Mouse (Mus musculus) lung, embryonic 14.5 days (tissue): Measurements from ENCODE around the gene Ccdc33. TPM values are rescaled to one million over a fixed set of nuclear protein-coding genes. Genes with fewer than 3 reads are reported as not detected.
A peak's percentile ranks its signal among the peaks of the same experiment; 100 is the strongest.

ENCODE experiments used
- ATAC-seq: fragments of 200-750 bp; cut with Nextera tagmentation; 2 replicates; pipeline ENCODE4 v1.8.0; 2017; ENCODE audit warnings: mild to moderate bottlenecking, moderate TSS enrichment, moderate library complexity; ENCODE audit not compliant: insufficient read depth
- DNase-seq: peaks from one replicate; pipeline ENCODE4 v3.0.0-alpha.2; 2015
- H3K27ac ChIP-seq: fragments of 300-500 bp; sonication (generic); 2 replicates; pipeline ENCODE4 v1.5.1; 2014; ENCODE audit warnings: low read depth, mild to moderate bottlenecking, moderate library complexity
- H3K27me3 ChIP-seq: fragments of 300-500 bp; sonication (generic); 2 replicates; pipeline ENCODE4 v1.6.1; 2014; ENCODE audit warnings: low read length, control low read depth; ENCODE audit not compliant: insufficient read depth
- H3K36me3 ChIP-seq: fragments of 300-500 bp; sonication (generic); 2 replicates; pipeline ENCODE4 v1.6.1; 2014; ENCODE audit warnings: control low read depth; ENCODE audit not compliant: insufficient read depth
- H3K4me1 ChIP-seq: fragments of 300-500 bp; sonication (generic); 2 replicates; pipeline ENCODE4 v1.6.1; 2014; ENCODE audit warnings: antibody characterized with exemption, control low read depth; ENCODE audit not compliant: insufficient read depth
- H3K4me2 ChIP-seq: fragments of 300-500 bp; sonication (generic); 2 replicates; pipeline ENCODE4 v1.6.1; 2014; ENCODE audit warnings: mild to moderate bottlenecking
- H3K4me3 ChIP-seq: fragments of 300-500 bp; sonication (generic); 2 replicates; pipeline ENCODE4 v1.5.1; 2014; ENCODE audit warnings: low read depth, low read length
- H3K9ac ChIP-seq: fragments of 300-500 bp; sonication (generic); 2 replicates; pipeline ENCODE4 v1.6.1; 2014
- H3K9me3 ChIP-seq: fragments of 300-500 bp; sonication (generic); 2 replicates; pipeline ENCODE4 v1.6.1; 2016; ENCODE audit warnings: low read depth, low read length, control low read depth
- CTCF ChIP-seq: IDR thresholded peaks from 2 replicates; pipeline ENCODE4 v1.5.1; 2016; ENCODE audit warnings: antibody characterized with exemption, low read depth
- WGBS: fragments of 180-500 bp; shearing (Covaris S2); extraction: QIAGEN DNeasy Blood & Tissue Kit; methylation state at CpG from one replicate; pipeline ENCODE4 v1.1.7; 2014; 5-methylcytosine and 5-hydroxymethylcytosine counted together
- polyA plus RNA-seq: library from polyadenylated mRNA; unstranded; fragments of >200 nt; fragmentation: Nextera tagmentation; extraction: Ambion mirVana; gene quantifications from 2 replicates; pipeline ENCODE4 v1.2.1, GENCODE M21; 2014

Gene Ccdc33
- polyA plus RNA-seq, 1 experiment from 2014 or later = not detected

DNA sequence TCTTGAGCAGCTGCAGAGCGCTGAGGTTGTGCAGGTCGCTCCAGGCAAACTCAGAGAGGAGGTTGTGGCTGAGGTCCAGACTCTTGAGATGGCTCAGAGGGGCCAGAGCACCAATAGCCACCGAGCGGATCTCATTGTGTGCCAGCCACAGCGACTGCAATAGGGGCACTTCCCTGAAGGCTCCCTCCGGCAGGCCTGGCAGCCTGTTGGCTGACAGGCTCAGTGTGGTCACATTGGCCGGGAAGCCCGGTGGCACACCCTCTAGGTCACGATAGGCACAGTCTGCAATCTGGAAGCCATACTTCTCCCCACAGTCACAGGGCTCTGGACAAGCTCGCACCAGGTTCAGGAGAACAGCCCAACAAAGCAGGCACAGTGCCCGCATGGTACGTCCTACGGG, 39.2 kb upstream of the Ccdc33 start:
- Histone ChIP-seq H3K4me3 (peak overlapping the region; percentile 32), H3K36me3 (0 out of 2 replicates have a peak, but pooled peaks cover 4% of the 10 kb centered on the region), H3K9ac (peak overlapping the region; percentile 51), H3K9me3 (no peaks in the 10 kb centered on the region), H3K4me1 (peaks cover 58% of the 10 kb centered on the region), H3K27ac (peak overlapping the region; percentile 99), H3K4me2 (peak overlapping the region; percentile 72), H3K27me3 (no peaks in the 10 kb centered on the region)
- TF ChIP-seq CTCF = no peak
- DNase-seq = peak; percentile 19
- ATAC-seq = 0 out of 2 replicates have a peak, but pooled peaks have one; percentile 1
- WGBS = 59% methylated on average over 13 of the region's 13 CpGs

DNA sequence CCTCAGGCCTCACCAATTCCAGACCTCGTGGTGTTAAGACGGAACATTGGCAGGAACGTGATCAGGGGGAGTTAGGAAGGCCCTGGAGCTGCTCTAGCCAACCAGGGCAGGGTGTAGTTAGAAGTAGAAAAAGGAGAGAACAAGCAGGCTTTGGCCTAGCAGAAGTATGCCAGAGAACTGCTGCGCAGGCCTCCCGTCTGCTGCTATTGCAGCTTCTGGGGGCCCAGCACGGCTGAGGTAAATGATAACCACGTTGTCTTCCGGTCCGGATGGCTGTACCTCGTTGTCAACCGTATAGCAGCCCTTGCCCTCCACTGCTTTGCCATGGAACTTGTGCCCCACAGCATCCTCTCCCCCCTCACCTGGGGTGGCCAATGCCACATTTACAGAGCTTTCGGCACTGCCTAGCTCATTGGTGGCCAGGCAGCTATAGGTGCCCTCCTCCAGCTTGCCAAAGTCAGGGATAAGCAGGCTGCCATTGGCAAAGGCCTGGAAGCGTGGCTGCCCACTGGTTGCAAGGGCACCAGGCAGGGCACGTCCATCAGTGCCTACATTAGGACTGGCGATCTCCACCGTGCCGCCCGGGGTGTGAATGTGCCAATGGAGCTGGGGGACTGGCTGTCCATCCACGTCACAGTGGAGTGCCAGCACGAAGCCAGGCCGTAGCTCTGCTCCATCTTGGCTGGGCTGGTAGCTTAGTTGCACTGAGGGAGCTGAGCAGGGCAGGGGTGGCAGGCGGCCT, 38.4 kb upstream of the Ccdc33 start:
- TF ChIP-seq CTCF = peak; percentile 31
- Histone ChIP-seq H3K9me3 (no peaks in the 10 kb centered on the region), H3K36me3 (peaks cover 12% of the 10 kb centered on the region; the same call in 1 of the 2 replicates), H3K4me1 (peaks cover 58% of the 10 kb centered on the region), H3K9ac (peak overlapping the region; percentile 26; the same call in 1 of the 2 replicates), H3K27ac (peak overlapping the region; percentile 99), H3K4me3 (peak overlapping the region; percentile 32), H3K4me2 (peak overlapping the region; percentile 72), H3K27me3 (no peaks in the 10 kb centered on the region)
- no peak for ATAC-seq
- whole genome bisulfite sequencing = 81% methylated on average over 22 of the region's 22 CpGs
- no peak for DNase-seq

DNA sequence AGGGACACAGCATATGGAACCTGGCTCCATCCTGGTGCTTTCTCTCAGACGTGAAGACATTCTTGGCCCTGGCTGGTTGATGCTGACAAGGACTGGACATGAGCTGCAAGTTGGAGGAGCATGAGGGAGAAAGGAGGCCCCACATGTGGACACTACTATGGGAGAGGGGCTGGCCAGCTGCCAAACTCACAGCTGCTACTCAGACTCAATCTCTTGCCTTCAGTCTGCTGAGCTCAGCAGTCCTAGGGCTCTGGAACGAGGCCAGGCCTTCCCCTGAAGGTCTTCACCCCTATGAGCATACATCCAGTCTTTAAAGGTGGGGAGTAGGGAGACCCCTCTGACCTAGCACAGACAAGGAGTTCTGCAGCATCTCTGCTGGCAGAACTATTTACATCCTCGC, 36.7 kb upstream of the Ccdc33 start:
- Histone ChIP-seq H3K4me2 (peak overlapping the region; percentile 72), H3K27ac (peak overlapping the region; percentile 72), H3K4me1 (peaks cover 55% of the 10 kb centered on the region), H3K36me3 (peaks cover 15% of the 10 kb centered on the region; the same call in 1 of the 2 replicates), H3K9me3 (no peaks in the 10 kb centered on the region), H3K27me3 (no peaks in the 10 kb centered on the region), H3K4me3 (no peak overlapping the region), H3K9ac (no peak overlapping the region)
- ATAC-seq (peak; percentile 29), DNase-seq (peak; percentile 97)
- 36% methylated on average over 3 of the region's 3 CpGs for WGBS
- no peak for TF ChIP-seq CTCF

- WGBS = 80% methylated on average over 3 of the region's 3 CpGs
- Histone ChIP-seq H3K4me2 (0 out of 2 replicates have a peak overlapping the region, but pooled peaks have one; percentile 15), H3K27me3 (no peaks in the 10 kb centered on the region), H3K27ac (peak overlapping the region; percentile 75; the same call in 1 of the 2 replicates), H3K4me1 (peaks cover 50% of the 10 kb centered on the region), H3K36me3 (peaks cover 15% of the 10 kb centered on the region; the same call in 1 of the 2 replicates), H3K4me3 (no peak overlapping the region), H3K9ac (0 out of 2 replicates have a peak overlapping the region, but pooled peaks have one; percentile 26), H3K9me3 (no peaks in the 10 kb centered on the region)
- DNase-seq (no peak), ATAC-seq (no peak)
- no peak for TF ChIP-seq CTCF
Observed at GRCm38 (mm10) chr9:58153095-58153494, 34.5 kb upstream of the Ccdc33 start.

GRCm38 (mm10) chr9:58150733-58151361, 32.2 kb upstream of the Ccdc33 start:
- WGBS = 69% methylated on average over 4 of the region's 4 CpGs
- no peak for ATAC-seq

GRCm38 (mm10) chr9:58148806-58149205, 30.2 kb upstream of the Ccdc33 start:
- Histone ChIP-seq H3K9ac (no peak overlapping the region), H3K4me1 (peaks cover 9% of the 10 kb centered on the region; the same call in 1 of the 2 replicates), H3K4me2 (no peak overlapping the region), H3K27me3 (no peaks in the 10 kb centered on the region), H3K9me3 (no peaks in the 10 kb centered on the region), H3K4me3 (no peak overlapping the region), H3K36me3 (peaks cover 12% of the 10 kb centered on the region; the same call in 1 of the 2 replicates), H3K27ac (no peak overlapping the region)
- DNase-seq (no peak), ATAC-seq (no peak)
- TF ChIP-seq CTCF = no peak
- 54% methylated on average over 2 of the region's 2 CpGs for WGBS

More at GRCm38 (mm10) chr9:58150733-58151361, 32.2 kb upstream of the Ccdc33 start:
- Histone ChIP-seq H3K27me3 (no peaks in the 10 kb centered on the region), H3K4me3 (no peak overlapping the region), H3K36me3 (peaks cover 12% of the 10 kb centered on the region; the same call in 1 of the 2 replicates), H3K9ac (no peak overlapping the region), H3K4me2 (no peak overlapping the region), H3K9me3 (no peaks in the 10 kb centered on the region), H3K4me1 (peaks cover 29% of the 10 kb centered on the region), H3K27ac (no peak overlapping the region)
- peak; percentile 42 for TF ChIP-seq CTCF
- no peak for DNase-seq

DNA sequence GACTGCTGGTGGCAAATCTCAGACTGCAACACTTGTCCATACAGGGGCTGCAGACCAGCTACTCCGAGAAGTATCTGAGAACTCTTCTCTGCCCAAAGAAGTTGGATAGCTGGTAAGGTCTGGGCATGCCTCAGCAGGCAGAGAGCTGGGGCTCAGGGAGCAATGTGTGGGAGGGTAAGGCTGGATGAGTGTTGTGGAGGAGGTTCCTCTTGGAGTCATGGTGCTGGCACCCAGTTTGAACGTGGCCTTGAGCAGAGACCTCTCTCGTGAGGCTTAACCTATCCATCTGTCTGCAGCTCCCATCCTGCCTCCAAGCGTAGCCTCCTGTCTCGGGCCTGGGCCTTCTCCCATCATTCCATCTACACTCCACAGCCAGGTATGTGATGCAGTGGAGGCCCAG, 26.8 kb upstream of the Ccdc33 start:
- no peak for TF ChIP-seq CTCF
- H3K9ac ChIP-seq = no peak overlapping the region
- 0 out of 2 replicates have a peak, but pooled peaks cover under 1% of the 10 kb centered on the region for H3K4me1 ChIP-seq
- WGBS = 82% methylated on average over 5 of the region's 5 CpGs
- H3K4me2 ChIP-seq = no peak overlapping the region
- H3K27ac ChIP-seq = no peak overlapping the region
- H3K9me3 ChIP-seq = no peaks in the 10 kb centered on the region
- no peaks in the 10 kb centered on the region for H3K27me3 ChIP-seq
- no peak for DNase-seq
- no peaks in the 10 kb centered on the region; the same call in 1 of the 2 replicates for H3K36me3 ChIP-seq
- ATAC-seq = no peak
- H3K4me3 ChIP-seq = no peak overlapping the region
